Mouse (Mus musculus): ENCODE data around the gene Ank2. TPM values are rescaled to one million over a fixed set of nuclear protein-coding genes. Genes with fewer than 3 reads are reported as not detected.

Gene Ank2
- polyA plus RNA-seq, 1 experiment from 2014 or later = 49.5 TPM

- Histone ChIP-seq H3K4me1 (ENCODE audit: control insufficient read depth in 2 of 2, insufficient read depth in 2 of 2, low read length in 2 of 2) (peaks cover 2 to 6% of the 10 kb centered on the region in 2 experiments; a peak in 2 of 4 replicates), H3K27ac (replicated peaks in 1 of 2; ENCODE audit: control insufficient read depth in 1 of 2, insufficient read depth in 1 of 2, low read depth in 2 of 2, low read length in 2 of 2) (peak overlapping the region; percentile 74 to 85), H3K9ac (ENCODE audit: low read length) (peak overlapping the region; percentile 71), H3K9me3 (ENCODE audit: control insufficient read depth, low read length) (no peaks in the 10 kb centered on the region), H3K36me3 (ENCODE audit: control insufficient read depth, insufficient read depth, low read length) (no peaks in the 10 kb centered on the region), H3K4me2 (ENCODE audit: low read length) (peak overlapping the region; percentile 81), H3K27me3 (ENCODE audit: control insufficient read depth, insufficient read depth, low read length) (no peaks in the 10 kb centered on the region), H3K4me3 (ENCODE audit: control insufficient read depth in 1 of 2, insufficient read depth in 1 of 2, low read depth in 1 of 2, low read length in 2 of 2) (peak overlapping the region; percentile 51 to 54)
- ATAC-seq (ENCODE audit: insufficient number of reproducible peaks, insufficient read depth, low FRiP score, low read depth) = peak; percentile 87
- whole genome bisulfite sequencing = 0% methylated on average over 13 of the region's 13 CpGs
These were observed 241.7 kb downstream of the Ank2 start for GRCm38 (mm10) chr3:127257279-127257925.

GRCm38 (mm10) chr3:127256681-127257080 lies 242.5 kb downstream of the Ank2 start:
- Histone ChIP-seq H3K4me2 (ENCODE audit: low read length) (no peak overlapping the region), H3K4me3 (ENCODE audit: control insufficient read depth in 1 of 2, insufficient read depth in 1 of 2, low read depth in 1 of 2, low read length in 2 of 2) (no peak overlapping the region), H3K4me1 (ENCODE audit: control insufficient read depth in 2 of 2, insufficient read depth in 2 of 2, low read length in 2 of 2) (peaks cover 2 to 6% of the 10 kb centered on the region in 2 experiments; a peak in 2 of 4 replicates), H3K27ac (replicated peaks in 1 of 2; ENCODE audit: control insufficient read depth in 1 of 2, insufficient read depth in 1 of 2, low read depth in 2 of 2, low read length in 2 of 2) (no peak overlapping the region), H3K27me3 (ENCODE audit: control insufficient read depth, insufficient read depth, low read length) (no peaks in the 10 kb centered on the region), H3K9ac (ENCODE audit: low read length) (no peak overlapping the region), H3K36me3 (ENCODE audit: control insufficient read depth, insufficient read depth, low read length) (no peaks in the 10 kb centered on the region), H3K9me3 (ENCODE audit: control insufficient read depth, low read length) (no peaks in the 10 kb centered on the region)
- WGBS = 77% methylated on average over 2 of the region's 2 CpGs
- no peak for ATAC-seq (ENCODE audit: insufficient number of reproducible peaks, insufficient read depth, low FRiP score, low read depth)

- Histone ChIP-seq H3K9me3 (ENCODE audit: control insufficient read depth, low read length) (no peaks in the 10 kb centered on the region), H3K9ac (ENCODE audit: low read length) (no peak overlapping the region), H3K27ac (replicated peaks in 1 of 2; ENCODE audit: control insufficient read depth in 1 of 2, insufficient read depth in 1 of 2, low read depth in 2 of 2, low read length in 2 of 2) (no peak overlapping the region), H3K4me2 (ENCODE audit: low read length) (no peak overlapping the region), H3K4me1 (ENCODE audit: control insufficient read depth in 2 of 2, insufficient read depth in 2 of 2, low read length in 2 of 2) (peaks cover 0 to 2% of the 10 kb centered on the region in 2 experiments; a peak in 1 of 4 replicates), H3K36me3 (ENCODE audit: control insufficient read depth, insufficient read depth, low read length) (no peaks in the 10 kb centered on the region), H3K27me3 (ENCODE audit: control insufficient read depth, insufficient read depth, low read length) (no peaks in the 10 kb centered on the region), H3K4me3 (ENCODE audit: control insufficient read depth in 1 of 2, insufficient read depth in 1 of 2, low read depth in 1 of 2, low read length in 2 of 2) (no peak overlapping the region)
- no peak for ATAC-seq (ENCODE audit: insufficient number of reproducible peaks, insufficient read depth, low FRiP score, low read depth)
- 53% methylated on average over 5 of the region's 5 CpGs for WGBS
These were observed 248.2 kb downstream of the Ank2 start for GRCm38 (mm10) chr3:127250930-127251329.

- H3K9me3 ChIP-seq (ENCODE audit: control insufficient read depth, low read length) = no peaks in the 10 kb centered on the region
- no peak overlapping the region for H3K4me2 ChIP-seq (ENCODE audit: low read length)
- H3K4me3 ChIP-seq (ENCODE audit: control insufficient read depth in 1 of 2, insufficient read depth in 1 of 2, low read depth in 1 of 2, low read length in 2 of 2) = no peak overlapping the region
- no peak for ATAC-seq (ENCODE audit: insufficient number of reproducible peaks, insufficient read depth, low FRiP score, low read depth)
- no peak overlapping the region for H3K9ac ChIP-seq (ENCODE audit: low read length)
- H3K27ac ChIP-seq (replicated peaks in 1 of 2; ENCODE audit: control insufficient read depth in 1 of 2, insufficient read depth in 1 of 2, low read depth in 2 of 2, low read length in 2 of 2) = no peak overlapping the region
- H3K36me3 ChIP-seq (ENCODE audit: control insufficient read depth, insufficient read depth, low read length) = no peaks in the 10 kb centered on the region
- H3K27me3 ChIP-seq (ENCODE audit: control insufficient read depth, insufficient read depth, low read length) = no peaks in the 10 kb centered on the region
- peaks cover 2 to 5% of the 10 kb centered on the region in 2 experiments; a peak in 2 of 4 replicates for H3K4me1 ChIP-seq (ENCODE audit: control insufficient read depth in 2 of 2, insufficient read depth in 2 of 2, low read length in 2 of 2)
These were observed 250.5 kb downstream of the Ank2 start for GRCm38 (mm10) chr3:127248611-127249010.

- peak overlapping the region in 1 of 2 experiments; percentile 37; a peak in 1 of 4 replicates for H3K27ac ChIP-seq (replicated peaks in 1 of 2; ENCODE audit: control insufficient read depth in 1 of 2, insufficient read depth in 1 of 2, low read depth in 2 of 2, low read length in 2 of 2)
- H3K4me2 ChIP-seq (ENCODE audit: low read length) = no peak overlapping the region
- 63% methylated on average over 11 of the region's 11 CpGs for WGBS
- no peaks in the 10 kb centered on the region for H3K36me3 ChIP-seq (ENCODE audit: control insufficient read depth, insufficient read depth, low read length)
- H3K4me1 ChIP-seq (ENCODE audit: control insufficient read depth in 2 of 2, insufficient read depth in 2 of 2, low read length in 2 of 2) = peaks cover 2 to 5% of the 10 kb centered on the region in 2 experiments; a peak in 2 of 4 replicates
- no peak overlapping the region for H3K9ac ChIP-seq (ENCODE audit: low read length)
- no peak overlapping the region for H3K4me3 ChIP-seq (ENCODE audit: control insufficient read depth in 1 of 2, insufficient read depth in 1 of 2, low read depth in 1 of 2, low read length in 2 of 2)
- ATAC-seq (ENCODE audit: insufficient number of reproducible peaks, insufficient read depth, low FRiP score, low read depth) = no peak
- no peaks in the 10 kb centered on the region for H3K9me3 ChIP-seq (ENCODE audit: control insufficient read depth, low read length)
- H3K27me3 ChIP-seq (ENCODE audit: control insufficient read depth, insufficient read depth, low read length) = no peaks in the 10 kb centered on the region
These were observed 252.0 kb downstream of the Ank2 start for GRCm38 (mm10) chr3:127246989-127247708.

GRCm38 (mm10) chr3:127243928-127244642 lies 255.1 kb downstream of the Ank2 start:
- Histone ChIP-seq H3K9me3 (ENCODE audit: control insufficient read depth, low read length) (no peaks in the 10 kb centered on the region), H3K4me3 (ENCODE audit: control insufficient read depth in 1 of 2, insufficient read depth in 1 of 2, low read depth in 1 of 2, low read length in 2 of 2) (no peak overlapping the region), H3K4me1 (ENCODE audit: control insufficient read depth in 2 of 2, insufficient read depth in 2 of 2, low read length in 2 of 2) (peaks cover 2 to 5% of the 10 kb centered on the region in 2 experiments; a peak in 2 of 4 replicates), H3K4me2 (ENCODE audit: low read length) (no peak overlapping the region), H3K27me3 (ENCODE audit: control insufficient read depth, insufficient read depth, low read length) (no peaks in the 10 kb centered on the region), H3K9ac (ENCODE audit: low read length) (no peak overlapping the region), H3K27ac (replicated peaks in 1 of 2; ENCODE audit: control insufficient read depth in 1 of 2, insufficient read depth in 1 of 2, low read depth in 2 of 2, low read length in 2 of 2) (no peak overlapping the region), H3K36me3 (ENCODE audit: control insufficient read depth, insufficient read depth, low read length) (no peaks in the 10 kb centered on the region)
- no peak for ATAC-seq (ENCODE audit: insufficient number of reproducible peaks, insufficient read depth, low FRiP score, low read depth)
- WGBS = 46% methylated on average over 10 of the region's 10 CpGs

GRCm38 (mm10) chr3:127242234-127242810 lies 256.8 kb downstream of the Ank2 start:
- Histone ChIP-seq H3K4me3 (ENCODE audit: control insufficient read depth in 1 of 2, insufficient read depth in 1 of 2, low read depth in 1 of 2, low read length in 2 of 2) (no peak overlapping the region), H3K27ac (replicated peaks in 1 of 2; ENCODE audit: control insufficient read depth in 1 of 2, insufficient read depth in 1 of 2, low read depth in 2 of 2, low read length in 2 of 2) (no peak overlapping the region), H3K9me3 (ENCODE audit: control insufficient read depth, low read length) (no peaks in the 10 kb centered on the region), H3K4me2 (ENCODE audit: low read length) (no peak overlapping the region), H3K4me1 (ENCODE audit: control insufficient read depth in 2 of 2, insufficient read depth in 2 of 2, low read length in 2 of 2) (peaks cover 1 to 5% of the 10 kb centered on the region in 2 experiments; a peak in 2 of 4 replicates), H3K27me3 (ENCODE audit: control insufficient read depth, insufficient read depth, low read length) (no peaks in the 10 kb centered on the region), H3K36me3 (ENCODE audit: control insufficient read depth, insufficient read depth, low read length) (no peaks in the 10 kb centered on the region), H3K9ac (ENCODE audit: low read length) (no peak overlapping the region)
- ATAC-seq (ENCODE audit: insufficient number of reproducible peaks, insufficient read depth, low FRiP score, low read depth) = no peak
- WGBS = 87% methylated on average over 11 of the region's 11 CpGs

All from heart, embryonic 14.5 days (tissue).